Mouse (Mus musculus): ENCODE data around the gene Elob. TPM values are rescaled to one million over a fixed set of nuclear protein-coding genes. Genes with fewer than 3 reads are reported as not detected.
A peak's percentile ranks its signal among the peaks of the same experiment; 100 is the strongest.

Gene Elob
- total and polyA plus RNA-seq, 2 experiments = 153 to 276 TPM

DNA sequence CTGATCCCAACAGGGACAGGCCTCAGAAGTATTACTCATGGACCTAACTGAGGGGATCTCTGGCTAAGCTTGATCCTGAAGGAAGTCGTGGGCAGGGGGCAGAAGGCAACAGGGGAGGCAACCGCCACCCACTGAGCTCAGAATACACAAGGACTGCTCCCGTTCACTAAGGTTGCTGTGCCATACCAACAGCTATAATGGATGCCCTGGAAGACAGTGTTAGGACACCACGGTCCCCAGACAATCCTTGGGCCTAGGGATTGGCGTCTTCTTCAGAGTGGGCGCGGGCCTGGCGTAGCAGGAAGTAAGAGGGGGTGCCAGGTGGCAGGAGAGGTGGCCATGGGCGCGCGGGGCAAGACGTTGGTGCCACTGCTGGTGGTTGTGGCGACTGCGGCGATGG lies 38.8 kb upstream of the Elob start, which contains the start of gene Prss21:
Prss21 (plus strand) TSS at position 301 of the 400 bp plus-strand sequence.
- H3K27me3 ChIP-seq (ENCODE audit: control insufficient read depth, insufficient read depth, low read length) = no peaks in the 10 kb centered on the region
- WGBS = 89% methylated on average over 15 of the region's 15 CpGs
- no peaks in the 10 kb centered on the region for H3K4me1 ChIP-seq (ENCODE audit: control insufficient read depth, insufficient read depth, low read length)
- DNase-seq (ENCODE audit: extremely low read depth, low read depth, low spot score) = no peak
- no peak within 1 kb of the TSS for H3K27ac ChIP-seq (replicated peaks; ENCODE audit: insufficient read depth, low read depth, low read length)
- H3K4me3 ChIP-seq (ENCODE audit: insufficient read depth, low read depth, low read length) = no peak within 1 kb of the TSS
- no peaks in the 10 kb centered on the region for H3K79me2 ChIP-seq (ENCODE audit: control insufficient read depth, insufficient read depth, low read length)
- H3K9ac ChIP-seq (ENCODE audit: low read depth, low read length) = no peak within 1 kb of the TSS
- H3K36me3 ChIP-seq (ENCODE audit: control insufficient read depth, insufficient read depth, low read length) = no peaks in the 10 kb centered on the region
- TF ChIP-seq CTCF (IDR thresholded peaks at IDR 0.05; ENCODE audit: low read depth, low read length) (no peak), POLR2A (IDR thresholded peaks at IDR 0.05; ENCODE audit: extremely low read depth, insufficient read depth, low read length) (no peak)

DNA sequence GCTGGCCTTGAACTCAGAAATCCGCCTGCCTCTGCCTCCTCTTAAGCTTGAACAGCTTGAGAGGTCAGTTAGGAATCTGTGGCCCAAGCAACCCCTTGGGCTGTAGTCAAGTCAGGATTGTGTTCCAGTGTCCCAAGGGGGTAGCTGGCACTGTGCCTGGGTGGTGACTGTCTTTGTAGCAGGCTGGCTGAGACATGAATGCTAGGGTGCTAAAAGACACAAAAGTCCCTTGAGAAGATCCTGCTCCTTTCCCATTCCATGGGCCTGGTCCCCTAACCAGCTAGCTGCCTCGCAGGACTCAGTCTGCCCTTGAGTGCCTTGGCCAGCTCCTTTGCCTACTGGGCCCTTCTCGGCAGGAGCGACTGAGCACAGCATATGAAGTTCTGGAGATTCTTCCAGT lies 34.0 kb upstream of the Elob start:
- no peak overlapping the region for H3K27ac ChIP-seq (replicated peaks; ENCODE audit: insufficient read depth, low read depth, low read length)
- no peak overlapping the region for H3K9ac ChIP-seq (ENCODE audit: low read depth, low read length)
- no peaks in the 10 kb centered on the region for H3K79me2 ChIP-seq (ENCODE audit: control insufficient read depth, insufficient read depth, low read length)
- H3K27me3 ChIP-seq (ENCODE audit: control insufficient read depth, insufficient read depth, low read length) = no peaks in the 10 kb centered on the region
- no peak for TF ChIP-seq CTCF (IDR thresholded peaks at IDR 0.05; ENCODE audit: low read depth, low read length)
- no peak overlapping the region for H3K4me3 ChIP-seq (ENCODE audit: insufficient read depth, low read depth, low read length)
- WGBS = 93% methylated on average over 4 of the region's 4 CpGs
- H3K36me3 ChIP-seq (ENCODE audit: control insufficient read depth, insufficient read depth, low read length) = no peaks in the 10 kb centered on the region
- H3K4me1 ChIP-seq (ENCODE audit: control insufficient read depth, insufficient read depth, low read length) = no peaks in the 10 kb centered on the region
- no peak for DNase-seq (ENCODE audit: extremely low read depth, low read depth, low spot score)

DNA sequence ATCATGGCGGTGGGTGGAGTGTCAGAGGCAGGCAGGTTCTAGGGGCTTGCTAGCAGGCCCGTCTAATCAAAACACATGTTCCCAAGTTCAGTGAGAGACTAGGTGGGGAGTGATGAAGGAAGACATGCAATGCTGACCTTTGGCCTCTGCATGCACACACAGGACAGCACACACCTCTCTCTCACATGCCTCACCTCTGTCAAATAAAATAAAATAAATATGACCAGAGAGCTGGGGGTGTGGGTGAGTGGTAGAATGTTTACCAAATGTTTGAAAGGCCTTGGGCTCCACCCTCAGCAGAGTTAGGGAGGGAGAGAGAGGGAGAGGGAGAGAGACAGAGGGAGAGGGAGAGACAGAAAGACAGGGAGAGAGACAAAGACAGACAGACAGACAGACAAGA lies 29.0 kb upstream of the Elob start:
- Histone ChIP-seq H3K79me2 (ENCODE audit: control insufficient read depth, insufficient read depth, low read length) (no peaks in the 10 kb centered on the region), H3K36me3 (ENCODE audit: control insufficient read depth, insufficient read depth, low read length) (no peaks in the 10 kb centered on the region), H3K27me3 (ENCODE audit: control insufficient read depth, insufficient read depth, low read length) (no peaks in the 10 kb centered on the region), H3K9ac (ENCODE audit: low read depth, low read length) (no peak overlapping the region), H3K4me1 (ENCODE audit: control insufficient read depth, insufficient read depth, low read length) (no peaks in the 10 kb centered on the region), H3K4me3 (ENCODE audit: insufficient read depth, low read depth, low read length) (no peak overlapping the region), H3K27ac (replicated peaks; ENCODE audit: insufficient read depth, low read depth, low read length) (no peak overlapping the region)
- WGBS = 76% methylated on average over 2 of the region's 2 CpGs
- no peak for DNase-seq (ENCODE audit: extremely low read depth, low read depth, low spot score)
- TF ChIP-seq POLR2A (IDR thresholded peaks at IDR 0.05; ENCODE audit: extremely low read depth, insufficient read depth, low read length) (no peak), CTCF (IDR thresholded peaks at IDR 0.05; ENCODE audit: low read depth, low read length) (no peak)

DNA sequence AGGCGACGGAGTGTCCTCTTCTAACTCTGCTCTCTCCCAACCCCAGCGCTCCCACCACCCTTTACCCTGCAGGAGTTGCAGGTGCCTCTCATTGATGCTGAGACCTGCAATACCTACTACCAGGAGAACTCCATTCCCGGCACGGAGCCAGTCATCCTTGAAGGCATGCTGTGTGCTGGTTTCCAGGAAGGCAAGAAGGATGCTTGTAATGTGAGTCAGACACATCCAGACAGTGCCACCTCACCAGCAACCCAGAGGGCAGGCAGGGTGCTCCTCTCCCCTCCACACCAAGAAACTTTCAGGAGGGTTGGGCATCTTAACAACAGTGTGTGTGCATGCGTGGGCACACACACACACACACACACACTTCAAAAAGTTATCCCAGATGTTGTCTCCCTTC lies 28.3 kb upstream of the Elob start:
- H3K4me1 ChIP-seq (ENCODE audit: control insufficient read depth, insufficient read depth, low read length) = no peaks in the 10 kb centered on the region
- 95% methylated on average over 6 of the region's 6 CpGs for WGBS
- no peaks in the 10 kb centered on the region for H3K79me2 ChIP-seq (ENCODE audit: control insufficient read depth, insufficient read depth, low read length)
- no peak overlapping the region for H3K4me3 ChIP-seq (ENCODE audit: insufficient read depth, low read depth, low read length)
- no peaks in the 10 kb centered on the region for H3K36me3 ChIP-seq (ENCODE audit: control insufficient read depth, insufficient read depth, low read length)
- H3K27me3 ChIP-seq (ENCODE audit: control insufficient read depth, insufficient read depth, low read length) = no peaks in the 10 kb centered on the region
- TF ChIP-seq CTCF (IDR thresholded peaks at IDR 0.05; ENCODE audit: low read depth, low read length) (no peak), POLR2A (IDR thresholded peaks at IDR 0.05; ENCODE audit: extremely low read depth, insufficient read depth, low read length) (no peak)
- DNase-seq (ENCODE audit: extremely low read depth, low read depth, low spot score) = no peak
- H3K27ac ChIP-seq (replicated peaks; ENCODE audit: insufficient read depth, low read depth, low read length) = no peak overlapping the region
- H3K9ac ChIP-seq (ENCODE audit: low read depth, low read length) = no peak overlapping the region

DNA sequence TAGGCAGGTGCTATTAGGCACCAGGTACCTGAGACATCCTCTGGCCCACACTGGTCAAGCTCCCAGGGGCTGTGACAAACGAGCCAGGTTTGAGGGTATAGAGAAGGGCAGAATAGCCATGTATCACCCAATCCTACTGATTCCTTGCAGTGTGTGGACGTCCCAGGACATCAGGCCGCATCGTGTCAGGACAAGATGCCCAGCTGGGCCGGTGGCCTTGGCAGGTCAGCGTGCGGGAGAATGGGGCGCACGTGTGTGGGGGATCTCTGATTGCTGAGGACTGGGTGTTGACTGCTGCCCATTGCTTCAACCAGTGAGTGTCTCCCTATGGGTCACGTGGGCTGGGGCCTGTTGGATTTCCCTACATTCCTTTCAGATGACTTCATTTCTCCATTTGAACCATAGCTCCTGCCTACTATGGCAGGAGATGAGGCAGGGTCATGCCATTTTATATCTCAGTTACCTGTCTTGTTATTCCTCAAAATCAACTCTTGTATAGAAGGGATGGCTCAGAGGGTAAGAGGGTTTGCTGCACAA lies 25.4 kb upstream of the Elob start:
- Histone ChIP-seq H3K36me3 (ENCODE audit: control insufficient read depth, insufficient read depth, low read length) (no peaks in the 10 kb centered on the region), H3K79me2 (ENCODE audit: control insufficient read depth, insufficient read depth, low read length) (no peaks in the 10 kb centered on the region), H3K4me3 (ENCODE audit: insufficient read depth, low read depth, low read length) (no peak overlapping the region), H3K27ac (replicated peaks; ENCODE audit: insufficient read depth, low read depth, low read length) (no peak overlapping the region), H3K4me1 (ENCODE audit: control insufficient read depth, insufficient read depth, low read length) (no peaks in the 10 kb centered on the region), H3K27me3 (ENCODE audit: control insufficient read depth, insufficient read depth, low read length) (no peaks in the 10 kb centered on the region), H3K9ac (ENCODE audit: low read depth, low read length) (no peak overlapping the region)
- 90% methylated on average over 10 of the region's 10 CpGs for whole genome bisulfite sequencing
- no peak for DNase-seq (ENCODE audit: extremely low read depth, low read depth, low spot score)
- no peak for TF ChIP-seq POLR2A (IDR thresholded peaks at IDR 0.05; ENCODE audit: extremely low read depth, insufficient read depth, low read length)
- no peak for TF ChIP-seq CTCF (IDR thresholded peaks at IDR 0.05; ENCODE audit: low read depth, low read length)

DNA sequence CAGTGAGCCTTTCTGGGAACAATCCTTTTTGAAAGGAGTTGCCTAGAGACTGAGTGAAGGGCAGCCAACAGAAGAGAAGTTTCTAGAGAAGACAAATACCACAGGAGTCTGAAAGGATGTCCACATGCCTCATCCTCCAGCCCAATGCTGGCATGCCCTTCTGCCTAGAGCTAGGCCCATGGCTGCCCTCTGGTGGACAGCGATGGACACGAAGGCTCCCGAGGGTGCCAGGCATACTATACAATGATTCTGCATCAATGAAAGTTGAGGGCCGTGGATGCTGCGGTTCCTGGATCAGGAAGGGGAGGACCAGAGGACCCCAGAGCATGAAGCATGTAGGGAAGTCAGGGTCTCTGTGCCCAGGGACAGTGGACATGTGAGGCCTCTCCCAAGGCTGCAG lies 24.4 kb upstream of the Elob start:
- TF ChIP-seq POLR2A (IDR thresholded peaks at IDR 0.05; ENCODE audit: extremely low read depth, insufficient read depth, low read length) = no peak
- peak; percentile 88 for TF ChIP-seq CTCF (IDR thresholded peaks at IDR 0.05; ENCODE audit: low read depth, low read length)
- Histone ChIP-seq H3K9ac (ENCODE audit: low read depth, low read length) (no peak overlapping the region), H3K79me2 (ENCODE audit: control insufficient read depth, insufficient read depth, low read length) (no peaks in the 10 kb centered on the region), H3K4me1 (ENCODE audit: control insufficient read depth, insufficient read depth, low read length) (no peaks in the 10 kb centered on the region), H3K27ac (replicated peaks; ENCODE audit: insufficient read depth, low read depth, low read length) (no peak overlapping the region), H3K4me3 (ENCODE audit: insufficient read depth, low read depth, low read length) (no peak overlapping the region), H3K36me3 (ENCODE audit: control insufficient read depth, insufficient read depth, low read length) (no peaks in the 10 kb centered on the region), H3K27me3 (ENCODE audit: control insufficient read depth, insufficient read depth, low read length) (no peaks in the 10 kb centered on the region)
- WGBS = 39% methylated on average over 5 of the region's 5 CpGs
- peak; percentile 19 for DNase-seq (ENCODE audit: extremely low read depth, low read depth, low spot score)
